Mouse (Mus musculus) megakaryocyte-erythroid progenitor cell, adult 5-6 weeks (primary cell): ENCODE results near the gene Eya3. TPM values are rescaled to one million over a fixed set of nuclear protein-coding genes. Genes with fewer than 3 reads are reported as not detected.
A peak's percentile ranks its signal among the peaks of the same experiment; 100 is the strongest.

Source experiments
- ATAC-seq: replicated peaks from 2 replicates; pipeline ENCODE4 v1.8.0; 2016; ENCODE audit warnings: mild to moderate bottlenecking, inconsistent platforms; ENCODE audit not compliant: severe bottlenecking, poor library complexity, low FRiP score, low TSS enrichment
- total RNA-seq, 2 experiments: library from RNA; stranded (forward) in 1 of 2; stranded (reverse) in 1 of 2; fragments of 200-1000, 215-1000 nt in 1 of 2; fragments of >200 nt in 1 of 2; fragmentation: Nextera tagmentation in 1 of 2; gene quantifications; 2 replicates each; pipeline ENCODE4 v1.2.3; 2014 to 2017

Gene Eya3
- total RNA-seq, 2 experiments from 2014 or later, result 25.2 to 35.4 TPM

GRCm38 (mm10) chr4:132636554-132636953 lies 2.2 kb upstream of the Eya3 start:
- ATAC-seq, result no peak

GRCm38 (mm10) chr4:132639191-132639713 lies 465 bp downstream of the Eya3 start:
- peak; percentile 15 for ATAC-seq

DNA sequence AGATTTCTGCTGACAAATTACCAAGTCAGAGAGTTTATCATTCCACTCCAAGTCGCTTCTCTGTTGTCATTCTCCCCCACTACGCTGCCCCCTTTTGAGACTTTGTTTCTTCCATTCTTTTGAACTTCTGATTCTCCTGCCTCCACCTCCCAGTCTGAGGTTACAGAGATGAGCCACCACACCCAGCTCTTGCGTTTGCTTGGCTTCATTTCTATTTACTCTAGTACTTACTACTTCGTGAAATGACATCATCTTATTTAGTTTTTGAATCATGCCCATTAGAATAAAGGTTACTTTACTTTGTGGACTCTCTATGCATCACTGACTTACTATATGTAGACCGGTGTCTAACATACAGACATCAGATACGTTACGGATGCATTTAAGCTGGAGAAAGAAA lies 8.7 kb downstream of the Eya3 start:
- ATAC-seq, result no peak

- no peak for ATAC-seq
These were observed 10.6 kb downstream of the Eya3 start for GRCm38 (mm10) chr4:132649271-132649999.

DNA sequence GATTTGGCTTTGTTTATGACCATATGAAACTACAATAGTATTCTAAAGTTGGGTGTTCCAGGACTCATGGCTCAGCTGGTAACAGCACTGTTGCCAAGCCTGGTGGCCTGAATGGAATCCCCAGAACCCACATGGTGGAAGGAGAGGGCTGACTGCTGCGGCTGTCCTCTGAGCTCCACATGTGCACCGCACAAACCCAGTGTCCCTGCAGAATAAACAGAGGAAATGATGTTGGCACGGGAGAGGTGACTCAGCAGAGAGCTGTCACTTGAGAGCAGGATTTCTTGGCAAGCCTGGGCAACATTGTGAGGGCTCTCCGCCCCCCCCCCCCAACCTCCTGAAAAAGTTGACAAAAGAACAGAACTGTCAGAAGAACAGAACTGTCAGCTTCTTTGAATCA lies 14.1 kb downstream of the Eya3 start:
- no peak; the same call in 1 of the 2 replicates for ATAC-seq

DNA sequence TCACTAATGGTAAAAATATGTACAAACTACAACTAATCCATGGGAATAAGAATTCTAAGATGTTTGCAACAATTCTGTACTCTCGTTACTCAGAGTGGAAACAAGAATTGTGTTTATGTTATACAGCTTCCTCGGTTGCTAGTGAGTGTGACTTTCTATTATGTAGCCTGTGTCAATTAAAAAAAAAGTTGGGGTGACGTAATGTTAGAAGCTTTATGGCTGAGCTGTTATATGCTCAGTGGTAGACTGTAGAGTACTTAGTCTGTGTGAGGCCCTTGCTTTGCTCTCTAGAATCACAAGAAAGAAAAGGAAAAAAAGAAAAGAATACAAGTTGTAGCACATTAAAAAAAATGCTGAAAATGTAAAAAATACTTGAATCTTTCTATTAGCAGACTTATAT lies 15.0 kb downstream of the Eya3 start:
- no peak for ATAC-seq

GRCm38 (mm10) chr4:132655290-132655689 lies 16.5 kb downstream of the Eya3 start:
- ATAC-seq, result no peak

DNA sequence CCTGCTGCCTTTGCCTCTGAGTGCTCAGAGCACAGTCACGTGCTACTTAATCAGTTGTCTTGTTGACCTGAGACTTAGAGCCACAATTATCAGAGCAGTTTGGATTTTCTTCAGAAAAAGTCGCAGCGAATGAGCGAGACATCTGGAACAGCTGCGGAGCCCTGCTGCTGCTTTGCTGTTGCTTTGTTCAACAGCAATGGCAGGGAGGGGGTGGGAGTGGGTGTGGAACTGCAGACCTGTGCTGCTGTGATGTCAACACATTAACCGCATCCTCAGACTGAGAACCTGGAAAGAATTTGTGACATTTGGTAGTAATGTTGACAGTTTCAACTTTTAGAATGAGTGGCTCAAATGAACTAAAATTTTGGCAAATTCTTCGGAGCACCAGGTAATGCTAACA lies 20.3 kb downstream of the Eya3 start:
- ATAC-seq, result no peak

DNA sequence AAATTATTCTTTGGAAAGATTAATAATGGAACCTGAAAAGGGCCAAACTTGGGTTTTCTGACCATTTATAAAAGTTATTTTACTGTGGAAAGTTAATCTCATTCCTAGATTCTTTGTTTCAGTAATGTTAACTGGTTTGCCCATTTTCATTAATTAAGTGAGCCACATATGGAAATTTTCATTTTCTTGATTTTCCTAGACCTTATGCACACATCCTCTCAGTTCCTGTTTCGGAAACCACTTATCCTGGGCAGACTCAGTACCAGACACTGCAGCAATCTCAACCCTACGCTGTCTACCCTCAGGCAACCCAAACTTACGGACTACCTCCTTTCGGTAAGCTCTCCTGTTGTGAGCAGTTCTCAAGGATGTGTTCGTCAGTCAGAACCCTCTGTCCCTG lies 33.9 kb downstream of the Eya3 start:
- no peak for ATAC-seq

- peak; percentile 89 for ATAC-seq
These were observed 38.2 kb downstream of the Eya3 start for GRCm38 (mm10) chr4:132676771-132677539.

DNA sequence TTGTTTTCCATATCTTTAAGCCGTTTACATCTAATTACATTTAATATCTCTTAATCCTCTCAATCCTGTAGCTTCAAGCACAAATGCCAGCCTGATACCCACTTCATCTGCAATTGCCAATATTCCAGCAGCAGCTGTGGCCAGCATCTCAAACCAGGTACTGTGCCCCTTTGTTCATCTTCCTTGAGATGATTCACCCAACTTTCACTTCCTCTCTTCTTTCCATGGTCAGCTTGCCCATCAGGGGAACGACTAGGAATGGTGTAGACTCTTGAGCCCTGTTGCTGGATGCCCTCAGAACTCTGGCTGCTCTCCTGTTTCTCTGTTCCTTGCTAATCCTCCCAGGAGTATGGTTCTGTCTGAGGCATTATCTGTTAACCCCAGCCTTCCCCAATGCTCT lies 50.8 kb downstream of the Eya3 start:
- ATAC-seq, result no peak

DNA sequence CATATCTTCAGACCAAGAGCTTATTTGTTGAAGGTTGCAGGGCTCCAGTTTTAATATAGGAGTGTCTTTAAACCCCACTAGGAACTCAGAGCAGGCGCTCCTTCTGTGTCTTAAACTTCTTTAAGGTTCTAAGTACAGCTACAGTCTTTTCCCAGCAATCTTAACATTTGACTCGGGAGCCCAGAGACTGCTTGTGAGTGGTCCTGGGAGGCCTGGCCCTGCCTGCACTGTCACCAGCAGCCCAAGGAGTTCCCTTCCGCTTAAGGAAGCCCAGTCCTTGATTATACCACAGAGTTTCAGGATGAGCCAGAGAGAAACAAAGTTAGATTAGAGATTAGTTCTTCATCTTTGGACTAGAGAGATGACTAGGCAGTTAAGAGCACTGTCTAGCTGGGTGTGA lies 54.6 kb downstream of the Eya3 start:
- ATAC-seq, result no peak

DNA sequence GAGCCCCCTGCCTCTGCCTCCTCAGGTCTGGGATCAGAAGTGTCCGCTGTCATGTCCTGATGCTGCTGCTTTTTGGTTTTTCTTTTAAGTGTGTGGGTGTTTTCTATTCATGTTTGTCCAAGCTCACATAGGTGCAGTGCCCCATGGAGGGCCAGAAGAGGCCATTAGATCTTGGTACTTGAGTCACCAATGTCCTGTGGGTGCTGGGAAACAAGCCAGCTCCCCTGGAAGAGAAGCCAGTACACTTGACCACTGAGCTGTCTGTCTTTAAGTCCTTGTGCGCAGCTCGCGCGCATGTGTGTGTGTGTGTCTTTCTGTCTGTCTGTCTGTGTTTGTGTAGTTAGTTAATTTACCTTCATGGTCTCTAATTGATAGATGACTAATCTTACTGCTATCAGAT lies 63.3 kb downstream of the Eya3 start:
- ATAC-seq, result no peak

- ATAC-seq, result no peak
These were observed 68.1 kb downstream of the Eya3 start for GRCm38 (mm10) chr4:132706885-132707284.

DNA sequence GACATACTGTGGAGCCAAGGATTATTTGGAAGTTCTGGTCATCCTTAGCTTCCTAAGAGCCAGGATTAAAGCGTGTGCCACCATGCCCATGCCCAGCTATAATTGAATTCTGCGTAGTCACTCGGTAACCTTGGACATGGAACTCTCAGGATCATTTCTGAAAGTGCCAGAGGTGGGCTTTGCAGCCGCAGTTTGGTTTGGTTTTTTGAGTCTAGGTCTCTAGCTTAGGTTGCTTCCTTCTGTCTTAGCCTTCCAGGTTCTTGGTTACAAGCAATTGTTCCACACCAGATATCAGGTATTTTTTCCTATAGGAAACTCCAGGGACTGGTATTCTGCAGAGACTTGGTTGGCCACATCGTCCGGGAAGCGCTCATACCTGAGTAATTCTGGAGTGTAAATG lies 74.4 kb downstream of the Eya3 start:
- ATAC-seq, result no peak

GRCm38 (mm10) chr4:132718251-132718650 lies 79.5 kb downstream of the Eya3 start:
- no peak for ATAC-seq

GRCm38 (mm10) chr4:132728233-132728632 lies 89.4 kb downstream of the Eya3 start:
- no peak for ATAC-seq

- ATAC-seq, result no peak
These were observed 92.8 kb downstream of the Eya3 start for GRCm38 (mm10) chr4:132731616-132732015.

DNA sequence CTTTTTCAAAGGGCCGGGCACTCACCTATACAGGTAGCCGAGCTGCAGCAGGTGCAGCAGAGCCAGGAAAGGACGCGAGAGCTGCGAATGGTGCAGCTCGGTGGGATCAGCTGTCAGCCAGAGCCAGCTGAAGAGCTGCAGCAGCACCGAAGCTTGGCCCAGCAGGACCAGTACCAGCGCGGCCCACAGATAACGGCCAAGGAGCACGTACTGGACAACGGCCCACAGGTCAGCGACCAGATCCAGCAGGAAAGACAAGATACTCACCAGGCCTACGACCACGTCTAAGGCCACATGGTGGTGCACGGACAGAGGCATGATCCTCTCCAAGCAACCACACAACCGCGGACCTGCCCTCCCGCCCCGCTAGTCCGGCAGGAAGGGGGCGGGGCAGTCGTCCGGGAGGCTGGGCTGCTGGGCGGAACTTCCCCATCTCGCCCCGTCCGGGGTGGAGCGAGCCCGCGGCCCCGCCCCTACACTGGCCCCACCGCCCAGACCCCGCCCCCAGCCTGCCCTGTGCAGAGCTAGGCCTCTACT lies 93.4 kb downstream of the Eya3 start, which contains the start of gene Xkr8:
Gene Xkr8, minus strand, starts transcription at position 399 of the 537 bp plus-strand sequence.
- ATAC-seq, result peak; percentile 89

DNA sequence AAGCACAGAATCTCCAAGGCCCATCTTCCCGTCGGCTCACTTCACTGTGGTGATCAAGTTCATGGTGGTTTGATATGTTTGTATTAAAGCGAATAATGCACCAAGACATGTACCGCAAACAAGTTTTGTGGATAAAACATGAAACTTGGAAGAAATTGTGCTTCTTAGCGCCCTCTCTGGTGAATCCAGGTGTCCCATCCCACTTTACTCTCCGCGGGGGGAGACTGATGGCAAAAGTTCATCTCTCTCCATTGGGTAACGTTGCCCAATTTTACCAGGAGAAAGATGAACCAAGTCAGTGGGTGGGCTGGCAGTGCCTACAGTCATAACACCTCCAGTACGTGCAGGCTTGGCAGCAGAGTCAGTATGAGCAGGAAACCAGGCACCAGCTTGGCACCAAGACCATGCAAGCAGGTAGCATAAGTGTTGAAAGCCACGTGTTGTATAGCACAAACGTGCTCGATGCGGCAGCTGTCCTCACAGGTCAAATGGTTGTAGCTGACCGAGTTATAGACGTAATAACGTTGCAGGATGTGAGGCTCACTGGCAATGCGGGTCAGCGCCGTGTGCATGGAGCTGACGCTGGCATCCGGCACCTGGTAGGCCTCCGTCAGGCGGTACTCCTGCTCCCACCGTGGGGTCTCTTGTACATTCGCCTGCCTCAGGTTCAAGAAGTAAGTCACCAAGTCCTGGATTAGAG lies 94.4 kb downstream of the Eya3 start:
- ATAC-seq, result no peak
